ENCODE assay signal across 22 mouse cellular contexts in the genomic region with DNA sequence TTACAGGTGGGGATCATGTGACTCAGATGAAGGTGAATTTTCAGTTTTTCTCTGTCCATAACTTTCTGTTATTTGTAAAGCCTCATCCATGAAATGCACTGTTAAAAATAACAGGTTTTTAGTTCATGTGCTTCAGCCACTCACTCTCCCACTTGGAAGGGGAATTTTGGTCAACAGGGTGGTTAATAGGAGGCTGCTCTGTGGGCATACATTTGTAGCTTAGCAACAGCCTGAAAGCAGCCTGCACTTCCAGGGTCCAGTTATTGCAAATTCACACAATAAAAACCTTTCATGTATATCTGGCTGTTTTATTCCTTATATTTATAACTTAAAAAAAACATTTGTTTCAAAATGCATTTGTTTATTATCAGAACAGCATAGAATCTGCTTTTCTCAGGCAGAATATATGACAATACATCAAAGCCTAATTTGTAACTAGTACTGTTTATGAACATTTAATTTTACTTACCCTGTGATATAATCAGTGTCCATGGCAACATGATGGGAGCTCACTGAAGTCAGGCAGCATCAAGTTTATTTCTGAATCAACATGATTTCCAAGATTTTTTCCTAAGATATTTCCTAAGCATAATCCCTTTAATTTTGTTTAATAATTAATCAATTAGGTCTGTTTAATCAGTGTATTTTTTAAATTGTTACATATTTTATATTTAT.
A peak's percentile ranks its signal among the peaks of the same experiment; 100 is the strongest.
DNase-seq lines count a peak whose midpoint lies in the region; ATAC-seq and TF ChIP-seq lines count a peak whose summit lies in the region.
"Had no signal": no experiment of that assay in that cellular context is flagged by ENCODE, and none has a peak within 500 bp of the region (broad histone marks: within the 10 kb centered on the region; RNA-seq: fewer than 3 reads in every experiment).

No protein-coding gene starts in this region.

- no peak for TF ChIP-seq CTCF in hindbrain, postnatal 0 days (IDR thresholded peaks at IDR 0.05; ENCODE audit: low read depth)

- no peaks in the 10 kb centered on the region for H3K36me3 ChIP-seq in neural tube, embryonic 14.5 days (ENCODE audit: control insufficient read depth, insufficient read depth, low read length)
- no peaks in the 10 kb centered on the region for H3K36me3 ChIP-seq in neural tube, embryonic 15.5 days
- no peaks in the 10 kb centered on the region for H3K36me3 ChIP-seq in hindbrain, postnatal 0 days (ENCODE audit: insufficient read depth, low read length)
- H3K36me3 ChIP-seq: embryonic facial prominence, embryonic 13.5 days; heart, embryonic 10.5 days; limb, embryonic 10.5 days; neural tube, embryonic 13.5 days had no signal

- H3K9ac ChIP-seq in neural tube, embryonic 14.5 days (replicated peaks; ENCODE audit: low read depth, low read length): no peak overlapping the region
- no peak overlapping the region for H3K9ac ChIP-seq in neural tube, embryonic 15.5 days (replicated peaks)
- no peak overlapping the region for H3K9ac ChIP-seq in hindbrain, postnatal 0 days (replicated peaks; ENCODE audit: low read length)
- H3K9ac ChIP-seq: embryonic facial prominence, embryonic 13.5 days; liver, postnatal 0 days; neural tube, embryonic 13.5 days had no signal

- H3K4me1 ChIP-seq in neural tube, embryonic 14.5 days (ENCODE audit: control insufficient read depth, insufficient read depth, low read length): no peaks in the 10 kb centered on the region
- 0 out of 2 replicates have a peak, but pooled peaks cover 5% of the 10 kb centered on the region for H3K4me1 ChIP-seq in neural tube, embryonic 15.5 days
- H3K4me1 ChIP-seq in hindbrain, postnatal 0 days (ENCODE audit: insufficient read depth, low read length): no peaks in the 10 kb centered on the region
- H3K4me1 ChIP-seq: embryonic facial prominence, embryonic 13.5 days; heart, embryonic 10.5 days; limb, embryonic 10.5 days; neural tube, embryonic 13.5 days had no signal

- ATAC-seq in frontal cortex, adult (ENCODE audit: low TSS enrichment): peak; percentile 38; the same call in 1 of the 2 replicates
- ATAC-seq in neural tube, embryonic 14.5 days (ENCODE audit: low read depth): peak; percentile 34; the same call in 1 of the 2 replicates
- no peak for ATAC-seq in neural tube, embryonic 15.5 days (ENCODE audit: low FRiP score)
- ATAC-seq in hindbrain, postnatal 0 days: no peak
- ATAC-seq in megakaryocyte, adult 5-6 weeks (ENCODE audit: poor library complexity, severe bottlenecking): no peak
- ATAC-seq: inflammation-experienced regulatory T-cells, adult 6 months; liver, postnatal 0 days had no signal

- H3K9me3 ChIP-seq in neural tube, embryonic 14.5 days (ENCODE audit: control insufficient read depth, low read length): no peaks in the 10 kb centered on the region
- no peaks in the 10 kb centered on the region for H3K9me3 ChIP-seq in neural tube, embryonic 15.5 days (replicated peaks)
- H3K9me3 ChIP-seq in hindbrain, postnatal 0 days (ENCODE audit: low read length): no peaks in the 10 kb centered on the region
- H3K9me3 ChIP-seq: embryonic facial prominence, embryonic 13.5 days; heart, embryonic 10.5 days; limb, embryonic 10.5 days; neural tube, embryonic 13.5 days had no signal

- no peaks in the 10 kb centered on the region for H3K27me3 ChIP-seq in neural tube, embryonic 14.5 days (ENCODE audit: control insufficient read depth, insufficient read depth, low read length)
- no peaks in the 10 kb centered on the region for H3K27me3 ChIP-seq in neural tube, embryonic 15.5 days (replicated peaks)
- H3K27me3 ChIP-seq in hindbrain, postnatal 0 days (ENCODE audit: insufficient read depth, low read length): no peaks in the 10 kb centered on the region
- H3K27me3 ChIP-seq: CH12.LX; embryonic facial prominence, embryonic 13.5 days; neural tube, embryonic 13.5 days had no signal

- H3K27ac ChIP-seq in neural tube, embryonic 14.5 days (ENCODE audit: low read depth, low read length): no peak overlapping the region
- no peak overlapping the region for H3K27ac ChIP-seq in neural tube, embryonic 15.5 days (replicated peaks)
- H3K27ac ChIP-seq in hindbrain, postnatal 0 days: no peak overlapping the region
- H3K27ac ChIP-seq: embryonic facial prominence, embryonic 13.5 days; heart, embryonic 10.5 days; limb, embryonic 10.5 days; neural tube, embryonic 13.5 days had no signal

- H3K4me3 ChIP-seq in neural tube, embryonic 14.5 days (ENCODE audit: low read depth, low read length): no peak overlapping the region
- no peak overlapping the region for H3K4me3 ChIP-seq in neural tube, embryonic 15.5 days (replicated peaks)
- H3K4me3 ChIP-seq in hindbrain, postnatal 0 days (ENCODE audit: low read length): no peak overlapping the region
- H3K4me3 ChIP-seq: embryonic facial prominence, embryonic 13.5 days; heart, embryonic 10.5 days; limb, embryonic 10.5 days; neural tube, embryonic 13.5 days had no signal

- DNase-seq in frontal cortex, postnatal 14 days (ENCODE audit: low spot score in 2 of 2): no peak
- peak; percentile 31 for DNase-seq in hindbrain, postnatal 0 days (ENCODE audit: low spot score)
- no peak for DNase-seq in heart, postnatal 10 days
- DNase-seq in heart, postnatal 36 days: no peak
- DNase-seq: adrenal gland, postnatal 36 days; cerebellum, adult 9-10 months; kidney, adult 8-10 months; kidney, postnatal 25 days; liver, postnatal 0 days; lung, postnatal 10 days; right cerebral cortex, postnatal 14 days; thymus, adult 18-20 months had no signal

- intact Hi-C loops in heart, postnatal 10 days (cut with DNase I): no loop called here
- intact Hi-C loops in heart, postnatal 36 days (cut with DNase I): no loop called here

- no peak overlapping the region for H3K4me2 ChIP-seq in neural tube, embryonic 14.5 days (ENCODE audit: low read depth, low read length)
- H3K4me2 ChIP-seq in neural tube, embryonic 15.5 days: no peak overlapping the region
- H3K4me2 ChIP-seq in hindbrain, postnatal 0 days (ENCODE audit: low read depth, low read length): no peak overlapping the region
- H3K4me2 ChIP-seq: embryonic facial prominence, embryonic 13.5 days; neural tube, embryonic 13.5 days had no signal

Comparison
In these comparisons a context has a peak if more than half of its experiments do, and no peak if none do; other contexts are left out.
1. ATAC-seq: peak in frontal cortex, adult (single experiment) and neural tube, embryonic 14.5 days (single experiment); none in neural tube, embryonic 15.5 days (single experiment), hindbrain, postnatal 0 days (single experiment) and megakaryocyte, adult 5-6 weeks (single experiment).